Mouse (Mus musculus): ENCODE results near the gene Unc5cl.

Gene Unc5cl

DNA sequence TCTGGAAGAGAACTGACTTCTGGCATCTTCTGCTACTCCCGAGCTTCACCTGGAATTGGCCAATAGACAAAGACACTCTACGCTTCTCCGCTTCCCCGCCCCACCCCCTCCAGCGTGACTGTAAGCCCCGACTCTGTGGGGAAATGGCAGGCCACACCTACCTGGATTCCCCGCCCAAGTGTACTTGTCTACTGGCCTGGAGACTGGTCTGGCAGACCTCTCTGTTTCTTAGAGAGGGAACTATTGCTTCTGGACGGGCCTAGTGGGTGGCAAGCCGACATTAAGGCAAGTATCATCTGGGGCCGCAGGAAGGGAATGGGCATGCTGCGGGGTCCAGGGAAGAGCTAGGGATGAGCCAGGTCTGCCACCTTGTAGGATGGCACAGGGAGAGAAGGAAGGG, at the start of gene Unc5cl:
TSS of gene Unc5cl (plus strand) at position 214 of the 400 bp plus-strand sequence.
- DNase-seq: no peak

DNA sequence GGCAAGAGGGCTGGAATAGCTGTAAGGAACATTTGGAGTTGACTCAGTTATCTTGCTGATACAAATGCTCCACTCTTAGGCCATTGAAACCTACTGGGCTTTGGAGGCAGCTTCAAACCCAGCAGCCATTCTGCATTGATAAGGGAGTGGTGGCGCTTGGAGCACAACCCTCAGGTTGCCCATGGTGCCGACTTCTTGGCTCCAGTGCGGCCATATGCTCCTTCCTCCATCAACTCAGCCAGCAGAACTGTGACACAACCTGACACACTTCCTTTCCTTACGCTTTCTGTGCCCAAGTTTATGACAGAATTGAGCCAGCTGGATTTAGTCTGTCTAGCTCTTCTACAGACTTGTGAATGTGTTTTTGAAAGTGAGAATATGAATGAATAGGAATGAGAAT, 47.5 kb upstream of the Unc5cl start:
- DNase-seq: peak; percentile 70

- DNase-seq: no peak
These were observed 46.7 kb upstream of the Unc5cl start for GRCm38 (mm10) chr17:48407910-48408525.

- DNase-seq: peak; percentile 99
These were observed 46.0 kb upstream of the Unc5cl start for GRCm38 (mm10) chr17:48408526-48409291.

DNA sequence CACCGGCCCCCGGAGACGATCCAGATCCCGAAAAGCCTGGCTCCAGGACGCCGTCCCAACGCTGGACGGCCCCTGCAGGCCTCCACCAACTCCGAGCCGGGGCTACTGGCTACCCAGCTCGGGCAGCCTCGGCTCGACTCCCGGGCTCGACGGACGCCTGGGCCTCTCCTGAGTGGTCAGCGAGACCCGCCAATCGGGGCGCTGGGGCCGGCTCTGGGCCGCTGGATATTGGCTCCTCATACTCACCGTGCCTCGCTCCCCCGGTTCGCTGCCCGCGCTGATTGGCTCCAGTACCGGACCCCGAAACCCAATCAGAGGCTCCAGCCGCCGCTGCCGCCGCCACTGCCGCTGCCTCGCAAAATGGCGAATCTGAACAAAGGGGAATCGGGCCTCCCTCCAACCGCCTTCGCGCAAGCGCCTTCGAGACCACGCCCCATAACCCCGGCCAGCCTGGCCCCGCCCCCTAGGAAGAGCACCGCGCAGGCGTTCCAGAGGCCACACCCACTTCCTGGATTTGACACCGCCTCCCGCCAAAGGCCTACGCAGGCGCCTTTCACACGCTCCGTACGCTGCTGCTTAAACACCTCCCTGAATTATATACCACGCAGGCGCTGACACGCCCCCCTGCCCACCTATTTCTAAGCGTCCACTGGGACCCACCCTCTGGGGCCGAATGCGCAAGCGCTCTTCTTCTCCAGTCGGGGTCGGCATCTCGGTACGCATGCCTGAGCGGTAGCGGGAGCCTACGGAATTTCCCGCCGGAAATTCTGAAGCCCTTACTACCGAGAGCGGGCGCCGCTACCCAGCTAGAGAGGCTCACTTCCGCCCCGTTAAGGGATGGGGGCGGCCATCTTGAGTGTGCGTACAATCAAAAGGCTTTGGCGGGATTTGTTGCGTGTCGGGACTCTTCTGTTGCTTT, 45.1 kb upstream of the Unc5cl start, which contains the start of the genes Nfya and Oard1:
TSS of gene Nfya (minus strand) at position 527 of the 919 bp plus-strand sequence.
TSS of gene Oard1 (plus strand) at position 635 of the 919 bp plus-strand sequence.
- peak; percentile 100 for DNase-seq

DNA sequence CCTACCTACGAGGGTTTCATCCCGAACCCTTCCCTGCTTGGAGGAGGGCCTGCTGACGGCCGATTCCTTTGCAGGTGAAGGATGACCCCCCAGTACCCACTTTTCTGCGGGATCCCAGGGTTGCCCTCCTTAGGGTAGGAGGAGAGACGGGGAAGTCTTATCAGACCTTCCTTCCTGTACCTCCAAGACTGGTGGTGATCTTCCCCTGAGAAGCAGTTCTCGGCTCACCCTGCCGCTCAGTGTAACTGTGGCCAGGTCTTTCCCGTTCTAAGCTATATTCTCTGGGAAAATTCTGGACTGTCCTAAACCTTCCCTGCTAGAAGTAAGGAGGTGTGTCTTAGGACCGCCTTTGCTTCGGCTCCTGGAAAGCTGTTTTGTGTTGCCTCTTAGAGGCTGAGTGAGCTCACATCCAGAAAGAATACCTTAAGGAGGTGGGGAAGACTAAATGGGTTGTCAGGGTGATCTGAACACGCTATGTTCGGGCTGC, 44.4 kb upstream of the Unc5cl start:
- no peak for DNase-seq

DNA sequence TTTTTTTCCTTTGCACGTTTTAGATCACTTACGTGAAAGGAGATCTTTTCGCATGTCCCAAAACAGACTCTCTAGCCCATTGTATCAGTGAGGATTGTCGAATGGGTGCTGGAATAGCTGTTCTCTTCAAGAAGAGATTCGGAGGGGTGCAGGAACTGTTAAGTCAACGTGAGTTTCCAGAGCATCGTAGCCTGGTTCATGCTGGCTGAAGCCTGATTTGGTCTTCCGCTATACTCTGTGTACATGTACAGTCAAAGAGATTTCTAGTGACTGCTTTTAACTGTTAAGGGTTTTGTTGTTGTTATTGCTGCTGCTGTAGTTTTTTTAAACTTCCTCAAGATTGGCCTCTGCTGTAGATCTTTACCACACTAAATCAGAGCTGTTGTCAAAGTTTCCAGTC, 43.5 kb upstream of the Unc5cl start:
- DNase-seq: no peak

DNA sequence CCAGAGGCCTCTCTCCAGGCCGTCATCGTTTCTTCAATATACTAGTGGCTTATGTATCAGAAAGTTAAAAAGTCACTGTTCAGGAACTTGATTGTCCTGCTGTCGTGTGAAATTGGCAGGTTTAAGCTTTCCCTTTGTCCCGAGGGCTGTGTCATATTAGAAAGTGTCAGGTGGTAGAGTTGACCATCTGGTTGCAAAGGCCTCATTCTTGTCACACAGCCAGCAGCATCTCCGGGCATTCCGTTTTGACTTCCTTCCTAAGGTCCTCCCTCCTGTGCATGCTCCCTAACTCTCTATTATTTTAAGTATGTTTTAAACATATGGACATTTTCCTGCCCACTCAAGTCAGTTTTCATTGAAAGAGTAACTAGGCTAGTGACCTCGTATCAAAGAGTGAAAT, 38.7 kb upstream of the Unc5cl start:
- DNase-seq: peak; percentile 93

DNA sequence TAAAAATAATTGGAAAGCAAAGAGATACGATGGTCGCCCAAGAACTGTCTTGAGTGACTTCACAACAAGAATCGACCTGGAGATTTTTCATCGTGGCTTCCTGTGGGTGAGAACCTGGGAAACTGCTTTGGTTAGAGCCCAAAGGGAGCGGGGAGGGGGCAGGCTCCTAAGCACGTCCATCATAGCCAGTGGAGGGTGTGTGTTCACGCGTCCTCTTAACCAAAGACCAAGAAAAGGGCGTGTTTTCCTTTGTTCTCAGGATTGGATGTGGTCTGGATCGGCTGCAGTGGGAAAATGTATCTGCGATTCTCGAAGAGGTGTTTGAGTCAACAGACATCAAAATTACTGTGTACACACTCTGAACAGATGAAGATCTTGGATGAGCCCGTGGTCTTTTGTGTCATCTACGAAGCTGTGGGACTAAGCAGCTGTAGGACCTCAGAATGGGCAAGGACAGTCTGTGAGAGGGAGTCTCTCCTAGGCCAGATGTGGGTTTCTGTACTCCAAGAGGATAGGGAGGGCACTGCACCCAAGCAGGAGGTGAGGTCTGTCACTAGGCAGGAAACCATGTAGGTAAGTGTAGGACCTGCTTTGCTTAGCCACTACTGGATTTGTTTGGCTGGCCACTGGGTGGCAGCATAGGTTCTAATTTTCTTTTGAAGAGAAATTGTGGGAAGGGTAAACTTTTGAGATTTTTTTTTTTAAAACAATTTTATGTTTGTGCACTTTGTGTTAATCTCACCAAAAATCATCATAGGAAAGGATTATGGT, 38.1 kb upstream of the Unc5cl start:
- DNase-seq: peak; percentile 94

DNA sequence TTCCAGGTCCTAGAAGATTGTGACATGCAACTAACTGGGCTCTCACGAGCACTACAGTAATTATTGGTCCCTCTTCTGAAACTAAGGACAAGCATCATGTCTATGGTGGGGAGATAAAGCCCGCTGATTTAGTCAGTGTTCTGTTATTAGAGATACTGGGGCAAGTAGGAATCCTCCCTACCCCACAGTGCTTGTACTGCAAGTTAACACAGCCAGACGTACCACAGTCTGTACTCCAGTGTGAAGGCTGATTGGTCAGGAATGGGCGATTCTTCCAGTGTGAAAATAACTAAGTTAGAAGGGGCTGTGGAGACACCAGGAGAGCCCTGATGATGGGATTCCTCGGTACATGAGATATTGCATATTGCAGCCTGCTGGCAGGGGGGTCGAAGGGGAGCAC, 37.2 kb upstream of the Unc5cl start:
- no peak for DNase-seq

GRCm38 (mm10) chr17:48418174-48418573, 36.5 kb upstream of the Unc5cl start:
- peak; percentile 95 for DNase-seq

GRCm38 (mm10) chr17:48418781-48419180, 35.9 kb upstream of the Unc5cl start:
- DNase-seq: peak; percentile 86

GRCm38 (mm10) chr17:48419571-48419970, 35.1 kb upstream of the Unc5cl start:
- peak; percentile 55 for DNase-seq

DNA sequence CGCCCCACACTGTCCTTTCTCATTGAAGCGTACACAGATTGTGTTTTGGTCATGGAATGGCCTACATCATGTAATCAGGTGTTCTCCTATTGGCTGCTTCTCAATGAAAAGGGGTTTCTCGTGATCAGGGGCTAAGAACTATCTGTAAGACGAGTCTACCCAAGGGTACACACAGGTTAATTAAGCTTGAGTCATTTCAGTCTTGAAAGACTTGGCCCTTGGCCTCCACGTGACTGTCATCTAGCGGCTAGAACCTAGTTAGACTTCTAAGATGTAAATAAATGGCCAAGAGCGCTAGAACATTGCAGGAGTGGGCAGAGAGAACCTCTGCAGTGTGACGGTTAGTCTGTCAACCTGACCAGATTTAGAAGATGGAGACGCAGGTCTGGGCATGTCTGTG, 30.5 kb upstream of the Unc5cl start:
- no peak for DNase-seq

- peak; percentile 92 for DNase-seq
These were observed 28.7 kb upstream of the Unc5cl start for GRCm38 (mm10) chr17:48425823-48426612.

- DNase-seq: peak; percentile 96
These were observed 27.5 kb upstream of the Unc5cl start for GRCm38 (mm10) chr17:48426991-48427750.

GRCm38 (mm10) chr17:48427852-48428530, 26.7 kb upstream of the Unc5cl start:
- DNase-seq: no peak

- DNase-seq: peak; percentile 96
These were observed 24.3 kb upstream of the Unc5cl start for GRCm38 (mm10) chr17:48430394-48430793.

DNA sequence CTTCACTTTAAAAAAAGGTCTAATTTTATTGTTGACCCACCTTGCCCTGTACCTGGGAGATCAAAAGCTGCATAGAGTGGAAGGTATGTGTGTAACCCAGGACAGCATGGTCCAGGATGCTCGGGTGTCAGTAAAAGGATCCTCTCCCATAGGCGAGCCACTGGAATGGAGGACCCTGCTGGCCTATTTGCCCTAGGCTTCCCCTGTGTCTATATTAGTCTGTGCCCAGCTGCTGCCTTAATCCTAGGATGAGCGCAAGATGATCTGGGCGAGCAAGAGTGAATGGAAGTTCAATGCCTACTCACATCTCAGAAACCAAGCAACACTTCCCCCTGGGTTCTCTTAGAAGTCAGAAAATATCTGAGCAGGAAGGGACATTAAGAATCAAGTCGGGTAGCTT, 23.6 kb upstream of the Unc5cl start:
- DNase-seq: no peak

Data from heart, adult 11 months (tissue).